26 mouse cellular contexts compared by ENCODE assay signal in the genomic region with DNA sequence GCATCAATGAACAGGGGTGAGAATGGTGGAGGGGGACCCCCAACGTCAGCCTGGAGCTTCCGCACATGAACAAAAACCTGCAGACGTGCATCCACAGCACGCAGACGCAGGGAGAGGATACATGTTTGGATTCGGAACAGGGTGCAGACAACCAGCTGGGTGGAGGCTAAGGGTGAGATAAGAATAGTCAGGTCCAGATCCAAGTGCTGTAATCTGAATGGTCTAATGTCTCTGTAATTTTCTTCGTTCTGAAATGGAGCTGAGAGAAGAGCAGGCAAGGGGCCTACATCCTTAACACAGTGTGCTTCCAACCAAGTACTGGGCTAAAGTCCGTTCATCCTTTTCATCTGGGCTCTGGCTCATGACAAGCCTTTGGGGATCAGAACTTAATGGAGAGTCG. TPM values are rescaled to one million over a fixed set of nuclear protein-coding genes. Genes with fewer than 3 reads are reported as not detected.
DNase-seq lines count a peak whose midpoint lies in the region; ATAC-seq lines count a peak whose summit lies in the region.
"Had no signal": no experiment of that assay in that cellular context is flagged by ENCODE, and none has a peak within 500 bp of the region (broad histone marks: within the 10 kb centered on the region; RNA-seq: fewer than 3 reads in every experiment).

No protein-coding gene starts in this region.

- no peaks in the 10 kb centered on the region for H3K36me3 ChIP-seq in heart, embryonic 15.5 days
- H3K36me3 ChIP-seq in heart, embryonic 11.5 days (ENCODE audit: control insufficient read depth, insufficient read depth, low read length) = no peaks in the 10 kb centered on the region
- H3K36me3 ChIP-seq: hindbrain, embryonic 10.5 days; hindbrain, embryonic 15.5 days; limb, embryonic 13.5 days; liver, embryonic 12.5 days; neural tube, embryonic 15.5 days had no signal

- no peak for ATAC-seq in heart, embryonic 15.5 days (replicated peaks; ENCODE audit: insufficient number of reproducible peaks, insufficient read depth, low FRiP score, low read depth)
- no peak for ATAC-seq in heart, embryonic 11.5 days (replicated peaks; ENCODE audit: insufficient number of reproducible peaks, low FRiP score, low TSS enrichment)
- ATAC-seq: forebrain, embryonic 13.5 days; inflammation-experienced regulatory T-cells, adult 6 months had no signal

- 78% methylated on average over 9 of the region's 9 CpGs for WGBS in heart, embryonic 15.5 days
- 78% methylated on average over 9 of the region's 9 CpGs for WGBS in heart, embryonic 11.5 days (ENCODE audit: insufficient replicate concordance)

- peaks cover 15% of the 10 kb centered on the region for H3K4me1 ChIP-seq in heart, embryonic 15.5 days (replicated peaks)
- H3K4me1 ChIP-seq in heart, embryonic 11.5 days (ENCODE audit: control insufficient read depth, insufficient read depth, low read length) = peaks cover 8% of the 10 kb centered on the region; the same call in 1 of the 2 replicates
- peaks cover 5% of the 10 kb centered on the region; the same call in 1 of the 2 replicates for H3K4me1 ChIP-seq in brown adipose tissue, adult 24 weeks (ENCODE audit: control insufficient read depth, insufficient read depth, insufficient read length, low read length)
- H3K4me1 ChIP-seq: hindbrain, embryonic 15.5 days had no signal

- H3K4me3 ChIP-seq in heart, embryonic 15.5 days = no peak overlapping the region
- H3K4me3 ChIP-seq in heart, embryonic 11.5 days (ENCODE audit: low read depth, low read length) = no peak overlapping the region
- H3K4me3 ChIP-seq in brown adipose tissue, adult 24 weeks (ENCODE audit: insufficient read depth, low read depth, low read length) = no peak overlapping the region
- H3K4me3 ChIP-seq: forebrain, embryonic 13.5 days; hindbrain, embryonic 15.5 days; limb, embryonic 13.5 days; liver, embryonic 12.5 days; neural tube, embryonic 15.5 days had no signal

- 0 out of 2 replicates have a peak overlapping the region, but pooled peaks have one; percentile 7 for H3K27ac ChIP-seq in heart, embryonic 15.5 days
- no peak overlapping the region for H3K27ac ChIP-seq in heart, embryonic 11.5 days (ENCODE audit: low read depth, low read length)
- 0 out of 2 replicates have a peak overlapping the region, but pooled peaks have one; percentile 64 for H3K27ac ChIP-seq in brown adipose tissue, adult 24 weeks (replicated peaks; ENCODE audit: low read depth, low read length)
- H3K27ac ChIP-seq: forebrain, embryonic 13.5 days; hindbrain, embryonic 15.5 days; limb, embryonic 13.5 days; liver, embryonic 12.5 days; neural tube, embryonic 15.5 days had no signal

- intact Hi-C loops in heart, postnatal 14 days (cut with DNase I) = no loop called here

- DNase-seq in heart, adult 11 months = peak; percentile 93
- no peak for DNase-seq in heart, postnatal 14 days
- peak; percentile 6 for DNase-seq in heart, postnatal 4 days
- DNase-seq in right cerebral cortex, postnatal 36 days (ENCODE audit: low spot score in 2 of 2) = no peak
- DNase-seq: cerebellum, adult 11 months; cerebellum, adult 9-10 months had no signal

- no peaks in the 10 kb centered on the region for H3K9me3 ChIP-seq in heart, embryonic 15.5 days (replicated peaks)
- H3K9me3 ChIP-seq in heart, embryonic 11.5 days (replicated peaks; ENCODE audit: control insufficient read depth, low read length) = no peaks in the 10 kb centered on the region
- H3K9me3 ChIP-seq: forebrain, embryonic 13.5 days; hindbrain, embryonic 10.5 days; hindbrain, embryonic 15.5 days; limb, embryonic 13.5 days; liver, embryonic 12.5 days; neural tube, embryonic 15.5 days had no signal

- no peak overlapping the region for H3K9ac ChIP-seq in heart, embryonic 15.5 days
- H3K9ac ChIP-seq in heart, embryonic 11.5 days (ENCODE audit: low read depth, low read length) = no peak overlapping the region
- H3K9ac ChIP-seq: forebrain, embryonic 13.5 days; hindbrain, embryonic 15.5 days; limb, embryonic 13.5 days; liver, embryonic 12.5 days; neural tube, embryonic 15.5 days had no signal

- H3K27me3 ChIP-seq in heart, embryonic 15.5 days = no peaks in the 10 kb centered on the region
- no peaks in the 10 kb centered on the region for H3K27me3 ChIP-seq in heart, embryonic 11.5 days (ENCODE audit: control insufficient read depth, insufficient read depth, low read length)
- H3K27me3 ChIP-seq: forebrain, embryonic 13.5 days; hindbrain, embryonic 15.5 days; limb, embryonic 13.5 days; liver, embryonic 12.5 days; neural tube, embryonic 15.5 days had no signal

- H3K4me2 ChIP-seq in heart, embryonic 15.5 days = no peak overlapping the region
- no peak overlapping the region for H3K4me2 ChIP-seq in heart, embryonic 11.5 days
- H3K4me2 ChIP-seq: forebrain, embryonic 13.5 days had no signal

RNA-seq across cellular contexts. Expression of a gene that starts 6.9 kb away (rescaled TPM):
- 1 to 10 TPM; 2.0 to 3.4 TPM for total RNA-seq in heart, postnatal 14 days (2021)
- polyA plus RNA-seq in heart, embryonic 15.5 days (2015; fragmentation: Nextera tagmentation; extraction: Ambion mirVana) = 1.2 and 2.0 TPM in 2 replicates
- polyA plus RNA-seq in heart, embryonic 11.5 days (2014; fragmentation: Nextera tagmentation; extraction: Ambion mirVana) = 0.10 TPM in 1 of 2 replicates, not detected in the other
- 1.5 TPM in 1 of 2 replicates, not detected in the other for polyA plus RNA-seq in brown adipose tissue, adult 24 weeks (2012; ENCODE audit: insufficient read depth, insufficient read length, missing spikeins)
- total RNA-seq in heart, postnatal 4 days (2021) = 1 to 10 TPM; 3.1 to 5.8 TPM
- polyA plus RNA-seq: CD4-positive, CD25-positive, alpha-beta regulatory T cell, adult 4 months; inflammation-experienced regulatory T-cells, adult 6 months had no signal

RNA-seq across cellular contexts. Expression of a gene that starts 24.8 kb away (rescaled TPM):
- under 1 TPM in 1 of 2 experiments, not detected in 1; 0.10 TPM for total RNA-seq in heart, postnatal 14 days (2021)
- not detected in 2 replicates for polyA plus RNA-seq in heart, embryonic 15.5 days (2015; fragmentation: Nextera tagmentation; extraction: Ambion mirVana)
- not detected in 2 replicates for polyA plus RNA-seq in heart, embryonic 11.5 days (2014; fragmentation: Nextera tagmentation; extraction: Ambion mirVana)
- polyA plus RNA-seq in brown adipose tissue, adult 24 weeks (2012; ENCODE audit: insufficient read depth, insufficient read length, missing spikeins) = not detected in 2 replicates
- not detected for total RNA-seq in heart, postnatal 4 days (2021)
- total RNA-seq: gastrocnemius, postnatal 25 days; layer of hippocampus, adult 8-10 months; layer of hippocampus, postnatal 25 days; left cerebral cortex, adult 8-10 months; left cerebral cortex, postnatal 36 days; monocyte, adult 5-6 weeks had no signal
- polyA plus RNA-seq: CD4-positive, CD25-positive, alpha-beta regulatory T cell, adult 4 months; embryonic facial prominence, embryonic 11.5 days; forebrain, embryonic 13.5 days; hindbrain, embryonic 10.5 days; hindbrain, embryonic 15.5 days; inflammation-experienced regulatory T-cells, adult 6 months; kidney, embryonic 16.5 days; limb, embryonic 13.5 days; midbrain, embryonic 14.5 days; neural tube, embryonic 15.5 days had no signal

RNA-seq across cellular contexts. Expression of a gene that starts 33.1 kb away (rescaled TPM):
- total RNA-seq in heart, postnatal 14 days (2021) = 100 to 1,000 TPM; 203 to 224 TPM
- 206 and 251 TPM in 2 replicates for polyA plus RNA-seq in heart, embryonic 15.5 days (2015; fragmentation: Nextera tagmentation; extraction: Ambion mirVana)
- 241 and 243 TPM in 2 replicates for polyA plus RNA-seq in heart, embryonic 11.5 days (2014; fragmentation: Nextera tagmentation; extraction: Ambion mirVana)
- 439 and 453 TPM in 2 replicates for polyA plus RNA-seq in brown adipose tissue, adult 24 weeks (2012; ENCODE audit: insufficient read depth, insufficient read length, missing spikeins)
- 100 to 1,000 TPM; 153 to 165 TPM for total RNA-seq in heart, postnatal 4 days (2021)

RNA-seq across cellular contexts. Expression of a gene that starts 52.0 kb away (rescaled TPM):
- under 1 TPM in 1 of 2 experiments, not detected in 1; 0.38 TPM for total RNA-seq in heart, postnatal 14 days (2021)
- 0.23 TPM in 1 of 2 replicates, not detected in the other for polyA plus RNA-seq in heart, embryonic 15.5 days (2015; fragmentation: Nextera tagmentation; extraction: Ambion mirVana)
- 0.23 TPM in 1 of 2 replicates, not detected in the other for polyA plus RNA-seq in heart, embryonic 11.5 days (2014; fragmentation: Nextera tagmentation; extraction: Ambion mirVana)
- not detected in 2 replicates for polyA plus RNA-seq in brown adipose tissue, adult 24 weeks (2012; ENCODE audit: insufficient read depth, insufficient read length, missing spikeins)
- total RNA-seq in heart, postnatal 4 days (2021) = not detected
- total RNA-seq: monocyte, adult 5-6 weeks had no signal
- polyA plus RNA-seq: CD4-positive, CD25-positive, alpha-beta regulatory T cell, adult 4 months; inflammation-experienced regulatory T-cells, adult 6 months; liver, embryonic 12.5 days had no signal

RNA-seq across cellular contexts. Expression of a gene that starts 59.5 kb away (rescaled TPM):
- 1 to 10 TPM; 1.7 to 1.8 TPM for total RNA-seq in heart, postnatal 14 days (2021)
- 1.2 and 2.2 TPM in 2 replicates for polyA plus RNA-seq in heart, embryonic 15.5 days (2015; fragmentation: Nextera tagmentation; extraction: Ambion mirVana)
- 0.35 and 0.44 TPM in 2 replicates for polyA plus RNA-seq in heart, embryonic 11.5 days (2014; fragmentation: Nextera tagmentation; extraction: Ambion mirVana)
- 0.28 TPM in 1 of 2 replicates, not detected in the other for polyA plus RNA-seq in brown adipose tissue, adult 24 weeks (2012; ENCODE audit: insufficient read depth, insufficient read length, missing spikeins)
- under 1 TPM; 0.77 to 0.79 TPM for total RNA-seq in heart, postnatal 4 days (2021)
- total RNA-seq: monocyte, adult 5-6 weeks had no signal

Comparison
In these comparisons a context has a peak if more than half of its experiments do, and no peak if none do; other contexts are left out.
1. DNase-seq: peak in heart, adult 11 months (single experiment) and heart, postnatal 4 days (single experiment); none in heart, postnatal 14 days (0 of 2) and right cerebral cortex, postnatal 36 days (0 of 2).